Mouse (Mus musculus): ENCODE measurements around the gene Zfp367. TPM values are rescaled to one million over a fixed set of nuclear protein-coding genes. Genes with fewer than 3 reads are reported as not detected.

The Zfp367 gene
- polyA plus RNA-seq, 2 experiments: 15.2 to 23.5 TPM

GRCm38 (mm10) chr13:64156966-64157365 lies 4.0 kb upstream of the Zfp367 start:
- Histone ChIP-seq H3K4me3 (ENCODE audit: insufficient read depth in 1 of 2, low read depth in 2 of 2, low read length in 2 of 2) (no peak overlapping the region), H3K4me2 (ENCODE audit: low read depth) (no peak overlapping the region), H3K9ac (replicated peaks) (no peak overlapping the region), H3K4me1 (replicated peaks; ENCODE audit: control insufficient read depth in 2 of 2, insufficient read depth in 2 of 2, low read length in 1 of 2) (peaks cover 8 to 9% of the 10 kb centered on the region in 2 experiments; a peak in 3 of 4 replicates), H3K9me3 (ENCODE audit: control insufficient read depth, low read length) (no peaks in the 10 kb centered on the region), H3K36me3 (replicated peaks; ENCODE audit: control insufficient read depth, insufficient read depth, low read depth) (no peaks in the 10 kb centered on the region), H3K27me3 (ENCODE audit: control insufficient read depth, insufficient read depth, low read length) (peaks cover 6% of the 10 kb centered on the region), H3K27ac (no peak overlapping the region)
- ATAC-seq (ENCODE audit: insufficient read depth) (no peak), DNase-seq (ENCODE audit: low read depth in 3 of 3, low spot score in 3 of 3) (no peak)
- TF ChIP-seq EP300 (IDR thresholded peaks at IDR 0.05; ENCODE audit: low read depth): no peak
- no peak for TF ChIP-seq CTCF (IDR thresholded peaks at IDR 0.05; ENCODE audit: low read depth)

- ATAC-seq (ENCODE audit: insufficient read depth): no peak
- no peak overlapping the region for H3K4me3 ChIP-seq (ENCODE audit: insufficient read depth in 1 of 2, low read depth in 2 of 2, low read length in 2 of 2)
- peaks cover 2% of the 10 kb centered on the region for H3K36me3 ChIP-seq (replicated peaks; ENCODE audit: control insufficient read depth, insufficient read depth, low read depth)
- peaks cover 6% of the 10 kb centered on the region for H3K27me3 ChIP-seq (ENCODE audit: control insufficient read depth, insufficient read depth, low read length)
- H3K9ac ChIP-seq (replicated peaks): no peak overlapping the region
- WGBS (ENCODE audit: insufficient replicate concordance): 44% methylated on average over 1 of the region's 1 CpGs
- TF ChIP-seq CTCF (IDR thresholded peaks at IDR 0.05; ENCODE audit: low read depth) (peak; percentile 39), EP300 (IDR thresholded peaks at IDR 0.05; ENCODE audit: low read depth) (no peak)
- no peak overlapping the region for H3K4me2 ChIP-seq (ENCODE audit: low read depth)
- no peaks in the 10 kb centered on the region for H3K9me3 ChIP-seq (ENCODE audit: control insufficient read depth, low read length)
- no peak for DNase-seq (ENCODE audit: low read depth in 3 of 3, low spot score in 3 of 3)
- H3K4me1 ChIP-seq (replicated peaks; ENCODE audit: control insufficient read depth in 2 of 2, insufficient read depth in 2 of 2, low read length in 1 of 2): peaks cover 7 to 9% of the 10 kb centered on the region in 2 experiments
- H3K27ac ChIP-seq: no peak overlapping the region
Observed at GRCm38 (mm10) chr13:64155171-64155571, 2.2 kb upstream of the Zfp367 start.

- 64% methylated on average over 2 of the region's 2 CpGs for WGBS (ENCODE audit: insufficient replicate concordance)
- no peak overlapping the region for H3K27ac ChIP-seq
- DNase-seq (ENCODE audit: low read depth in 3 of 3, low spot score in 3 of 3): no peak
- H3K4me1 ChIP-seq (replicated peaks; ENCODE audit: control insufficient read depth in 2 of 2, insufficient read depth in 2 of 2, low read length in 1 of 2): peaks cover 10 to 14% of the 10 kb centered on the region in 2 experiments
- no peak for ATAC-seq (ENCODE audit: insufficient read depth)
- TF ChIP-seq CTCF (IDR thresholded peaks at IDR 0.05; ENCODE audit: low read depth) (no peak), EP300 (IDR thresholded peaks at IDR 0.05; ENCODE audit: low read depth) (no peak)
- peaks cover 7% of the 10 kb centered on the region for H3K36me3 ChIP-seq (replicated peaks; ENCODE audit: control insufficient read depth, insufficient read depth, low read depth)
- no peak overlapping the region for H3K9ac ChIP-seq (replicated peaks)
- no peaks in the 10 kb centered on the region for H3K9me3 ChIP-seq (ENCODE audit: control insufficient read depth, low read length)
- H3K27me3 ChIP-seq (ENCODE audit: control insufficient read depth, insufficient read depth, low read length): peaks cover 6% of the 10 kb centered on the region
- H3K4me2 ChIP-seq (ENCODE audit: low read depth): no peak overlapping the region; the same call in 1 of the 2 replicates
- no peak overlapping the region for H3K4me3 ChIP-seq (ENCODE audit: insufficient read depth in 1 of 2, low read depth in 2 of 2, low read length in 2 of 2)
Observed at GRCm38 (mm10) chr13:64154651-64155050, 1.6 kb upstream of the Zfp367 start.

GRCm38 (mm10) chr13:64153751-64154267 lies 807 bp upstream of the Zfp367 start:
- H3K27ac ChIP-seq: peak overlapping the region; percentile 68
- DNase-seq (ENCODE audit: low read depth in 3 of 3, low spot score in 3 of 3): peak in 1 of 3 experiments; percentile 49
- H3K4me3 ChIP-seq (ENCODE audit: insufficient read depth in 1 of 2, low read depth in 2 of 2, low read length in 2 of 2): peak overlapping the region; percentile 82 to 86
- H3K4me2 ChIP-seq (ENCODE audit: low read depth): peak overlapping the region; percentile 72
- peak overlapping the region; percentile 58 for H3K9ac ChIP-seq (replicated peaks)
- H3K4me1 ChIP-seq (replicated peaks; ENCODE audit: control insufficient read depth in 2 of 2, insufficient read depth in 2 of 2, low read length in 1 of 2): peaks cover 12 to 16% of the 10 kb centered on the region in 2 experiments
- TF ChIP-seq EP300 (IDR thresholded peaks at IDR 0.05; ENCODE audit: low read depth): no peak
- TF ChIP-seq CTCF (IDR thresholded peaks at IDR 0.05; ENCODE audit: low read depth): no peak
- peak; percentile 16; the same call in 1 of the 2 replicates for ATAC-seq (ENCODE audit: insufficient read depth)
- WGBS (ENCODE audit: insufficient replicate concordance): 2% methylated on average over 18 of the region's 18 CpGs
- H3K36me3 ChIP-seq (replicated peaks; ENCODE audit: control insufficient read depth, insufficient read depth, low read depth): peaks cover 7% of the 10 kb centered on the region
- peaks cover 6% of the 10 kb centered on the region for H3K27me3 ChIP-seq (ENCODE audit: control insufficient read depth, insufficient read depth, low read length)
- H3K9me3 ChIP-seq (ENCODE audit: control insufficient read depth, low read length): no peaks in the 10 kb centered on the region

GRCm38 (mm10) chr13:64152671-64153082 lies 325 bp downstream of the Zfp367 start:
- Histone ChIP-seq H3K36me3 (replicated peaks; ENCODE audit: control insufficient read depth, insufficient read depth, low read depth) (peaks cover 7% of the 10 kb centered on the region), H3K9me3 (ENCODE audit: control insufficient read depth, low read length) (no peaks in the 10 kb centered on the region), H3K27me3 (ENCODE audit: control insufficient read depth, insufficient read depth, low read length) (peaks cover 2% of the 10 kb centered on the region), H3K4me3 (ENCODE audit: insufficient read depth in 1 of 2, low read depth in 2 of 2, low read length in 2 of 2) (peak overlapping the region; percentile 82 to 86), H3K9ac (replicated peaks) (peak overlapping the region; percentile 93), H3K4me1 (replicated peaks; ENCODE audit: control insufficient read depth in 2 of 2, insufficient read depth in 2 of 2, low read length in 1 of 2) (peaks cover 14 to 18% of the 10 kb centered on the region in 2 experiments), H3K4me2 (ENCODE audit: low read depth) (peak overlapping the region; percentile 72), H3K27ac (peak overlapping the region; percentile 88)
- TF ChIP-seq EP300 (IDR thresholded peaks at IDR 0.05; ENCODE audit: low read depth) (no peak; the same call in 1 of the 2 replicates), CTCF (IDR thresholded peaks at IDR 0.05; ENCODE audit: low read depth) (no peak)
- whole genome bisulfite sequencing (ENCODE audit: insufficient replicate concordance): under 1% methylated on average over 61 of the region's 61 CpGs
- ATAC-seq (ENCODE audit: insufficient read depth) (peak; percentile 3), DNase-seq (ENCODE audit: low read depth in 3 of 3, low spot score in 3 of 3) (no peak)

Data from liver, embryonic 14.5 days (tissue).